Mouse (Mus musculus): ENCODE results near the gene Entpd6.

Entpd6 gene

DNA sequence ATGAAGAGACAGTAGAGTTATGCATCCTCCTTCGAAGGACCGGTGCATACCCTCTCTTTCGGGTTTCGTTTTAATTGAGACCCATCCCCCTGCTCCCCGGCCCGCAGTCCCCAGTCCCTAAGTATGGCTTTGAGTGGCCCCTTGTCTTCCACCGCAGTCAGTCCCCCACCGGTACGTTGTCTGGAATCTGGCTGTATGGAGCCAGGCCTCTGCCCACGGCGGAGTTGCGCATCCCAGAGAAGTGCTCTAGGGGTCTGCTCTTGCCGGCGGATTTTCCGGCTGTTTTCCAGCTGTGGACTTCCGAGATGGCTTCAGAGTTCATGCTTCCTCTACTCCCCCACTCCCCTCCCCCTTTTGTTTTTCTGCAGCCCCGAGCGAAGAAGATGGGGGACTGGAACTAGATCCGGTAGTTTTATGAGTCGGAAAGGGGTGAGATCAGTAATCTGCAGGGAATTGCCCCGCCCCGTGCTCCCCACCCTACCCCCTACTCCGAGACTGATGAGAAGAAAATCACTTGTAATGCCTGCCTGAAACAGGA, 38.5 kb downstream of the Entpd6 start:
- peak; percentile 54 for DNase-seq (ENCODE audit: low spot score)

DNA sequence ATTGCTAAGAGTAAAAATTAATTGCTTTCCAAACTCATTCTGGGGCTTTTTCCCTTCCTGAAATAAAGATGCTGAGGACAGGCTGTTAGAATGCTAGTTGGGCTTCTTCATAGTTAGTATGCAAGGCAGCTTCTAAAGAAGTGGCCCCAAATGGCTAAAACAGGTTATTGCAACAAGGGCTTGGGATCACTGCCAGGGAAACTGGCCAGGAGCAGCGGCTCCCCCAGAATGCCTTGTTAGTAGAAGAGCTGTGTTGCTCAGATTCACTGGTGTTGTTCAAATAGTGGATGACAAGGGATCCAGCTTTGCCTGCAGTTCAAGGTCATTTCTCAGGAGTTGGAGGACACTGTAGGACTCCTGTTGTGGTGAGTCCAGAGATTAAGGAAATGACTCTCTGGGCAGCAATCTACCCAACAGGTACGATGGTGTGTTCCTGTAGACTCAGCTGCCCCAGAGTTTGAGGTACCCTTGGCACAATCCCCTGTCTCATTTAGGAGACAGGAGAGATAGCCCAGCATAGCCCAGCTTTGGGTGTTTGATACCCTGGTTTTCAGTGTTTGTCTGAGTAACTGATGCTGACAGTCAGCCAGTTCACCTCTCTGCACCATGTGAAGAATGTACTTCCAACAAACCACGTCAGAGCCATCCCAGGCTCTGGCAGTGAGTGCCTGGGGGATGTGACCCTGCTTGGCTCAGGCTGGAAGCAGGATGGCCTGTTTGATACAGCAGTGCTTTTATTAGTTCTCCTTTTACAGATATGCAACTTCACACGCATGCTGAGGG, 40.1 kb downstream of the Entpd6 start:
- DNase-seq (ENCODE audit: low spot score), result peak; percentile 15

DNA sequence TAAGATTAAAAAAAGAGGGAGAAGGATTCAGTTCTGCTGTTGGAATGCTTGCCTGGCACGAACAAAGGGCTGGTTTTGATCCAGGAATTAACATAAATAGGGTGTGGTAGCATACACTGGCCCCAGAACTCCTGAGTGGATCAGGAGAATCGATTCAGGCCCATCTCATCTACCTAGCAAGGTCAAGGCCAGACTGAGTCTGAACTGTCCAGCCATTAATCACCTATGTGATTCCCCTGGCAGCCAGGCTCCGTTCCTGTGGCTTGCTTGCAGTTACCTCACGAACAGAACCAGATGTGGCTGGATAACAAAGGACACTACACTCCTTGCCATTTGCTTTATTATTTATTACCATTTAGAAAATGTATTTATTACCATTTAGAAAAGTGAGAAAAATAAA, 44.5 kb downstream of the Entpd6 start:
- no peak for DNase-seq (ENCODE audit: low spot score)

DNA sequence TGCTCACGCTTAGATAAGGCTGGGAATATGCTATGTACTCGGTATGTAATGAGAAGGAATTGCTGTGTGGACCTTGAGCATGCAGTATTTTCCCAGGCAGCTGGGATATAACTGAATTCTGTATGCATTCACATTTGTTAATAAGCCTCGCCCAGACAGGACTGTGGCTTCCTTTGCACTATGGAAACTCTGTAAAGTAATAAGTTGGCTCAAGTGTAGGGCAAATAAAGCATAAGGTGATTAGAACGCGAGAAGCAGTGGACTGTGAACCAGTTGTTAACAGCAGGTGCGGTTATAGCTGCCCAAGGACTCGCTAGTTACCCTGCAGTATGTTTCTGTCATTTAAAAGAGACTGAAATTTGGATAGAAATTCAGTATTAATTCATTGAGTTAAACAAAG, 49.2 kb downstream of the Entpd6 start:
- no peak for DNase-seq (ENCODE audit: low spot score)

DNA sequence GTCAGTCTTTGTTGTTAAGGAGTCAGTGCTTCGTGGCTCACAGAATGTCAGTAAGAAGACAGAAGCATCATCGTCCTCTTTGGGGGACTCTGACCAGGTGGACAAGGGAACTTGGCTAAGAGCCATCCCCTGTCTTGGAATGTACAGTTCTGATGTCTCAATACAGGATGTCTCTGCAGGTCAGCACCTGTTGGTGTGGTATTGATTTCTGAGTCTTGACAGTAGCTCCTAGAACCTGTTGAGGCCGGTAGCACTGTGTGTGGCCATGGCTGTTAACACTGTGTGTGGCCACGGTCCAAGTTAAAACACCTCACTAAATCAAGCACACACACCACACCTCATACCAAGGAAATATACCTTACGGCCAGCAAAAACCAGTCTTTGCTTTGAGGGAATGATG, 51.8 kb downstream of the Entpd6 start:
- no peak for DNase-seq (ENCODE audit: low spot score)

DNA sequence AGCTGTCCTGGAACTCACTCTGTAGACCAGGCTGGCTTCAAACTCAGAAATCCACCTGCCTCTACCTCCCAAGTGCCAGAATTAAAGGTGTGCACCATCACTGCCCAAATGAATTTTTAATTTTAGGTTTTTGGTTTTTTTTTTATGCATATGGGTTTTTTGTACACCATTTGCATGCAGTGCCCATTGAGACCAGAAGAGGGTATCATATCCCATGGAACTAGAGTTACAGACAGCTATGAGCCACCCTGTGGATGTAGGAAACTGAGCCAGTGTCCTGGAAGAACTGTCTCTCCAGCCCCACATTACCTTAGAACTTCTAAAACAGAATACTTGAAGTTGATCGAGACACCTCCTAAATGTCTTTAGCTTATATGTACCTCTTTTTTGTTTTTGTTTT, 54.2 kb downstream of the Entpd6 start:
- peak; percentile 40 for DNase-seq (ENCODE audit: low spot score)

DNA sequence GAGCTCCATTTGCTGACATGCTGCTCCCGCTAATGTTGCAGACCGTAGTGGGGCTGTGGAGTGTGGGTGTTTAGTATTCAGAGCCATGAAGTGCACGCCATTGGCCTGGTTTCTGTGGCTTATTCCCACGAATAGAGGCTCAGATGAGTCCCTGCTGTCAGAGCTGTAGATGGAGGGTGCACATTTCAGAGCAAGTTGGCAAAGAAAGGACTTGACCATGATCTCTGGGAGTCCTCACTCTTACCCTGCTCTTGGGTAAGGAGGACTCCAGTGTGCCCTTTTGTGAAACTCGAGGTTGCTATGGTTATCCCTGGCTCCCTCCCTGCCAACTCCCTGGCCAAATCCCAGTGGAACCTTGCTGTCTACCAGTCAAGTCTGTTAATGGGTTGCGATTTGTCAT, 59.5 kb downstream of the Entpd6 start:
- DNase-seq (ENCODE audit: low spot score), result no peak

DNA sequence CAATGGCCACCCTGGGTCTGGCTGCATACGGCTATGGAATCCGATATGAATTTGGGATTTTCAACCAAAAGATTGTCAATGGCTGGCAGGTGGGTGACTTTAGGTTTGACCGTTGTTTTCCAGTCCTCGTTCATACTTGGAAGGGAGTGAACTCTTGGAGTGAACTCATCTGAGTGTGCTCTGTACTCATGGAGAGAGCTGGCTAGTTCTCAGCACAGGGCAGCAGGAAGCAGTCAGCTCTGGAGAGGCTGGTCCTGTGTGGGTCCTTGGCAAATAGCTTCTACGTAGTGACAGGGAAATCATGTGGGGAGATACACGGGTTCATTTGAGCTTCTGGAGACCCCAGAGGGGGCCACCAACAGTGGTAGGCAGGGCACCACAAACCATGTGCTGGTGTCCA, 60.0 kb downstream of the Entpd6 start:
- DNase-seq (ENCODE audit: low spot score), result no peak

DNA sequence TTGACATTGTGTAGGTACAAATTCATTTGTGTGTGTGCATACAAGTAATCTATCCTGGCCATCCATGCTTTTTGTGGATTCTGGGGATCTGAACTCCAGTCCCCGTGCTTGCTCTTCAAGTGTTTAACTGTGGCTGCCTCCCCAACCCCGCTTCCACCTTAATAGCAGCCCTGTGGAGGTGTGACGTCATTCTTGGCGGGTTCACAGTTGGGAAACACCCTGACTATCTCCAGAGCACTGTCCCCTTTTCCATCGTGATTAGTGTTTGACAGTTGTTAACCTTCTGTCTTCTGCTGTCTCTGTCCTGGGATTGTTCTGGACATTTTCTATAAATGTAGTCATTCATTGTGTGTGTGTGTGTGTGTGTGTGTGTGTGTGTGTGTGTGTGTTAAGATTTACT, 61.8 kb downstream of the Entpd6 start:
- DNase-seq (ENCODE audit: low spot score), result no peak

DNA sequence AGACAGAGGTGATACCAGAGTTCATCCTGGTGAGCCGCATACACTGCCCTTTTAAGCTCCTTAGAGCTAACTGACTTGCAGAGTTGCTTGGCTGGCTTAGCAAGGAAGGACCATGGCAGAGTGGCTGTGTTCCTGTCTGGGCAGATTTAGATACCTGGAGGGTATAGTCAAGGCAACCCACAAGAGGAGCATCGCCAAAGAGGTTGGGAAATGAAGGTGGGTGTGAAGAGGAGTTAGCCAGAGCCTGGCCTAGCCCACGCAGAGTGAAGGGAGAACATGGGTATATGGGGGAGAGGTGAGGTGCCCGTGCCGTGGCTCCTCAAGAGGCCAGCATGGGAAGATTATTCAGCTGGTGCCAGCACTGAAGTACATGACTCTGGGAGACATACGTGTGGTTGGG, 64.0 kb downstream of the Entpd6 start:
- no peak for DNase-seq (ENCODE audit: low spot score)

DNA sequence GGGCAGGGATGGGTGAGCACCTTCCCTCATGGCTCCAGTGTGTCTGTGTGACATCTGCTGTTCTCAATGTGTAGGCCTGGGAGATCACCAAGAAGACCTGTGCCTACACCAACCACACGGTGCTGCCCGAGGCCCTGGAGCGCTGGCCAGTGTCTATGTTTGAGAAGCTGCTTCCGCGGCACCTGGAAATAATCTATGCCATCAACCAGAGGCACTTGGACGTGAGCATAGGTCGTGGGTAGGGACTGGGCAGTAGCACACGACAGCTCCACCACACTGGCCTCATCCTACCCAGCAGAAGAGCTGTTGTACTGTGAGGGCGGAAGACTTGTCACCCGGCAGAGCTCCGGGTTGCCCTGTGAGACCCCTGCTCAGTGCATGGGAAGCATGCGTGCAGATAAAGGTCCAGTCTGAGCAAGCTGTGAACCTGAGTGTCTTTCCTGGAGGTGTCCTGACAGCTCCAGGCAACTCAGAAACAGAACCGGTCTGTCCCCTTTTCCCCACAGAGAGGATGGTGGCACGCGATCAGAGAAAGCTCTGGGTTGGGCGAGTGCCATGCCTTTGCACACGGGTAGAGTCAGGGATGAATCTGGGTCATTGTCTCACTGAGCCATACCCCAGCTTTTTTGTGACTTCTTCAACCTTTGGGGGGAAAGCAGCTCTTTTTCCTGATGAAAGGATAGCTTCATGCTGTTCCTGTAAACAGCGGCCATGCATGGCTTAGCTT, 68.0 kb downstream of the Entpd6 start:
- DNase-seq (ENCODE audit: low spot score), result no peak

DNA sequence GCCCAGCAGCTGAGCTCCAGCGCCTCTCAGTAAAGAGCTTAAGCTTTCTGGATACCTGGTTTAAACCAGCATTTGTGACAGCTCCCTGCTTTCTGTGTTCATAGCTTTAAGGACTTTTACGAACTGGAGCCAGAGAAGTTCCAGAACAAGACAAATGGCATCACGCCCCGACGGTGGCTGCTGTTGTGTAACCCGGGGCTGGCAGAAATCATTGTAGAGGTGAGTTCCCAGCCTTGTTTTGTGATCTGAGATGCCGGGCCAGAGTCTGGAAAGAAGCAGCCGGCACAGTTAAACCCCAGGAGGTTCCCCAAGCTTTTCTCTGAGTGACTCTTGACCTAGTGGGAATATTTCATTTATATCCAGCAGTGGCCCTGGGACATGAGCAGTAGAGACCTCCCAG, 69.9 kb downstream of the Entpd6 start:
- DNase-seq (ENCODE audit: low spot score), result no peak

DNA sequence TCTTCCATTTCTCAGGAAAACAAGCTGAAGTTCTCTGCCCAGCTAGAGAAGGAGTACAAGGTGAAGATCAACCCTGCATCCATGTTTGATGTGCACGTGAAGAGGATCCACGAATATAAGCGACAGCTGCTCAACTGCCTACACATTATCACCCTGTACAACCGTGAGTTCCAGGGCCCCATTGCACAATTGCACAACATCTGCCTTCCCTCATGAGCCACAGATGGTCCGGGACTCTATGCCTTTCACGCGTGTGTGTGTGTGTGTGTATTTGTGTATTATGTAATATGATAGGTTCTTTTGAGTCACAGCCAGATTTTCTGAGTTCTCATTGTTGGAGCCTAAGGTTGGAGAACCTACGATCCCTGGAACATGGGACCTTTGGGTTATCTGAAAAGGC, 71.9 kb downstream of the Entpd6 start:
- DNase-seq (ENCODE audit: low spot score), result no peak
